Mouse (Mus musculus) ES-E14 (cell line): Measurements from ENCODE around the gene Znfx1.

Source experiments
- CHD2 ChIP-seq: IDR thresholded peaks from 2 replicates; pipeline ENCODE4 v1.6.1; 2014; ENCODE audit warnings: mild to moderate bottlenecking, low read depth, low read length, inconsistent platforms
- HCFC1 ChIP-seq: IDR thresholded peaks from 2 replicates; pipeline ENCODE4 v1.6.1; 2012; ENCODE audit warnings: low read length, inconsistent platforms, borderline replicate concordance; ENCODE audit not compliant: insufficient read depth
- MAFK ChIP-seq: IDR thresholded peaks from 2 replicates; pipeline ENCODE4 v1.6.1; 2014; ENCODE audit warnings: mild to moderate bottlenecking, low read depth, low read length, inconsistent platforms; ENCODE audit not compliant: insufficient read depth
- ZC3H11A ChIP-seq: IDR thresholded peaks from 2 replicates; pipeline ENCODE4 v1.6.1; 2012; ENCODE audit warnings: low read depth, mild to moderate bottlenecking, inconsistent platforms, low read length, borderline replicate concordance
- ZNF384 ChIP-seq: IDR thresholded peaks from 2 replicates; pipeline ENCODE4 v1.6.1; 2012; ENCODE audit warnings: low read depth, low read length, inconsistent platforms

- no peak for TF ChIP-seq ZNF384
- no peak for TF ChIP-seq ZC3H11A
- no peak for TF ChIP-seq HCFC1
- TF ChIP-seq MAFK = no peak
- TF ChIP-seq CHD2 = no peak
Measured at GRCm38 (mm10) chr2:167067575-167067974, 4.8 kb upstream of the Znfx1 start.
